Mouse (Mus musculus) midbrain, embryonic 12.5 days (tissue): ENCODE results near the gene Soga1. TPM values are rescaled to one million over a fixed set of nuclear protein-coding genes. Genes with fewer than 3 reads are reported as not detected.

ENCODE experiments used
- ATAC-seq: fragments of 200-750 bp; cut with Nextera tagmentation; 2 replicates; pipeline ENCODE4 v1.8.0; 2017; ENCODE audit warnings: low read depth, moderate TSS enrichment, moderate library complexity; ENCODE audit not compliant: low FRiP score
- H3K27ac ChIP-seq: fragments of 300-500 bp; sonication (generic); replicated peaks from 2 replicates; pipeline ENCODE4 v1.5.1; 2016; ENCODE audit warnings: mild to moderate bottlenecking
- H3K27me3 ChIP-seq: fragments of 300-500 bp; sonication (generic); 2 replicates; pipeline ENCODE4 v1.6.1; 2016; ENCODE audit warnings: mild to moderate bottlenecking
- H3K36me3 ChIP-seq: fragments of 300-500 bp; sonication (generic); 2 replicates; pipeline ENCODE4 v1.6.1; 2016
- H3K4me1 ChIP-seq: fragments of 300-500 bp; sonication (generic); 2 replicates; pipeline ENCODE4 v1.6.1; 2016
- H3K4me2 ChIP-seq: fragments of 300-500 bp; sonication (generic); replicated peaks from 2 replicates; pipeline ENCODE4 v1.6.1; 2016; ENCODE audit warnings: mild to moderate bottlenecking, moderate library complexity
- H3K4me3 ChIP-seq: fragments of 300-500 bp; sonication (generic); 2 replicates; pipeline ENCODE4 v1.5.1; 2016; ENCODE audit warnings: mild to moderate bottlenecking
- H3K9ac ChIP-seq: fragments of 300-500 bp; sonication (generic); replicated peaks from 2 replicates; pipeline ENCODE4 v1.6.1; 2016; ENCODE audit warnings: mild to moderate bottlenecking, moderate library complexity
- H3K9me3 ChIP-seq: fragments of 300-500 bp; sonication (generic); 2 replicates; pipeline ENCODE4 v1.6.1; 2016; ENCODE audit warnings: mild to moderate bottlenecking
- WGBS: fragments of 180-500 bp; shearing (Covaris S2); methylation state at CpG from one replicate; pipeline ENCODE4 v1.1.7; 2016; 5-methylcytosine and 5-hydroxymethylcytosine counted together
- polyA plus RNA-seq: library from polyadenylated mRNA; unstranded; fragments of >200 nt; fragmentation: Nextera tagmentation; extraction: Ambion mirVana; gene quantifications from 2 replicates; pipeline ENCODE4 v1.2.1, GENCODE M21; 2016

Soga1 gene
- polyA plus RNA-seq, 1 experiment from 2014 or later: 6.9 TPM

GRCm38 (mm10) chr2:157058342-157058998 is 20.6 kb downstream of the Soga1 start:
- peaks cover 26% of the 10 kb centered on the region for H3K4me1 ChIP-seq
- peak; percentile 91 for ATAC-seq
- peaks cover 43% of the 10 kb centered on the region for H3K36me3 ChIP-seq
- peak overlapping the region; percentile 46 for H3K4me2 ChIP-seq
- H3K4me3 ChIP-seq: 0 out of 2 replicates have a peak overlapping the region, but pooled peaks have one; percentile 21
- no peaks in the 10 kb centered on the region for H3K27me3 ChIP-seq
- H3K9ac ChIP-seq: peak overlapping the region; percentile 37; the same call in 1 of the 2 replicates
- WGBS: 13% methylated on average over 15 of the region's 18 CpGs
- H3K27ac ChIP-seq: peak overlapping the region; percentile 92
- no peaks in the 10 kb centered on the region for H3K9me3 ChIP-seq

GRCm38 (mm10) chr2:157057758-157058157 is 21.3 kb downstream of the Soga1 start:
- 88% methylated on average over 4 of the region's 4 CpGs for WGBS
- no peaks in the 10 kb centered on the region for H3K27me3 ChIP-seq
- ATAC-seq: no peak
- H3K4me1 ChIP-seq: peaks cover 22% of the 10 kb centered on the region
- H3K4me3 ChIP-seq: no peak overlapping the region
- H3K36me3 ChIP-seq: peaks cover 50% of the 10 kb centered on the region
- no peaks in the 10 kb centered on the region for H3K9me3 ChIP-seq
- H3K4me2 ChIP-seq: no peak overlapping the region
- peak overlapping the region; percentile 92 for H3K27ac ChIP-seq
- no peak overlapping the region for H3K9ac ChIP-seq

GRCm38 (mm10) chr2:157057186-157057585 is 21.9 kb downstream of the Soga1 start:
- Histone ChIP-seq H3K9ac (no peak overlapping the region), H3K27ac (no peak overlapping the region), H3K9me3 (no peaks in the 10 kb centered on the region), H3K36me3 (peaks cover 55% of the 10 kb centered on the region), H3K4me3 (no peak overlapping the region), H3K27me3 (no peaks in the 10 kb centered on the region), H3K4me2 (no peak overlapping the region), H3K4me1 (peaks cover 22% of the 10 kb centered on the region)
- ATAC-seq: no peak
- WGBS: 89% methylated on average over 3 of the region's 3 CpGs

- H3K36me3 ChIP-seq: peaks cover 68% of the 10 kb centered on the region
Observed at GRCm38 (mm10) chr2:157055721-157056120, 23.3 kb downstream of the Soga1 start.

GRCm38 (mm10) chr2:157054816-157055215 is 24.2 kb downstream of the Soga1 start:
- H3K27ac ChIP-seq: no peak overlapping the region
- 83% methylated on average over 5 of the region's 5 CpGs for WGBS
- peaks cover 36% of the 10 kb centered on the region for H3K4me1 ChIP-seq

More at GRCm38 (mm10) chr2:157055721-157056120, 23.3 kb downstream of the Soga1 start:
- Histone ChIP-seq H3K4me1 (peaks cover 27% of the 10 kb centered on the region), H3K9me3 (no peaks in the 10 kb centered on the region), H3K9ac (no peak overlapping the region), H3K4me2 (no peak overlapping the region), H3K4me3 (no peak overlapping the region), H3K27me3 (no peaks in the 10 kb centered on the region), H3K27ac (no peak overlapping the region)
- 90% methylated on average over 6 of the region's 6 CpGs for WGBS
- no peak for ATAC-seq

GRCm38 (mm10) chr2:157054297-157054696 is 24.8 kb downstream of the Soga1 start:
- no peak overlapping the region for H3K27ac ChIP-seq
- peaks cover 60% of the 10 kb centered on the region for H3K36me3 ChIP-seq
- 95% methylated on average over 8 of the region's 8 CpGs for WGBS

More at GRCm38 (mm10) chr2:157054816-157055215, 24.2 kb downstream of the Soga1 start:
- Histone ChIP-seq H3K36me3 (peaks cover 65% of the 10 kb centered on the region), H3K9me3 (no peaks in the 10 kb centered on the region), H3K4me2 (no peak overlapping the region), H3K27me3 (no peaks in the 10 kb centered on the region), H3K4me3 (no peak overlapping the region), H3K9ac (no peak overlapping the region)
- no peak for ATAC-seq

GRCm38 (mm10) chr2:157053787-157054186 is 25.3 kb downstream of the Soga1 start:
- 70% methylated on average over 4 of the region's 4 CpGs for WGBS
- H3K36me3 ChIP-seq: peaks cover 62% of the 10 kb centered on the region
- H3K4me1 ChIP-seq: peaks cover 36% of the 10 kb centered on the region

More at GRCm38 (mm10) chr2:157054297-157054696, 24.8 kb downstream of the Soga1 start:
- Histone ChIP-seq H3K27me3 (no peaks in the 10 kb centered on the region), H3K9ac (no peak overlapping the region), H3K4me1 (peaks cover 37% of the 10 kb centered on the region), H3K4me2 (no peak overlapping the region), H3K4me3 (no peak overlapping the region), H3K9me3 (no peaks in the 10 kb centered on the region)
- ATAC-seq: no peak

GRCm38 (mm10) chr2:157053124-157053523 is 25.9 kb downstream of the Soga1 start:
- Histone ChIP-seq H3K9me3 (no peaks in the 10 kb centered on the region), H3K36me3 (peaks cover 63% of the 10 kb centered on the region), H3K27ac (no peak overlapping the region), H3K27me3 (no peaks in the 10 kb centered on the region), H3K4me3 (no peak overlapping the region), H3K4me1 (peaks cover 34% of the 10 kb centered on the region), H3K4me2 (no peak overlapping the region), H3K9ac (no peak overlapping the region)
- 96% methylated on average over 5 of the region's 5 CpGs for WGBS
- no peak for ATAC-seq

More at GRCm38 (mm10) chr2:157053787-157054186, 25.3 kb downstream of the Soga1 start:
- Histone ChIP-seq H3K27me3 (no peaks in the 10 kb centered on the region), H3K9me3 (no peaks in the 10 kb centered on the region), H3K4me3 (no peak overlapping the region), H3K4me2 (no peak overlapping the region), H3K27ac (no peak overlapping the region), H3K9ac (no peak overlapping the region)
- ATAC-seq: no peak

GRCm38 (mm10) chr2:157052448-157052847 is 26.6 kb downstream of the Soga1 start:
- H3K36me3 ChIP-seq: peaks cover 60% of the 10 kb centered on the region

GRCm38 (mm10) chr2:157049831-157050243 is 29.2 kb downstream of the Soga1 start:
- ATAC-seq: peak; percentile 82
- Histone ChIP-seq H3K9me3 (no peaks in the 10 kb centered on the region), H3K9ac (no peak overlapping the region), H3K4me3 (no peak overlapping the region), H3K27ac (peak overlapping the region; percentile 88), H3K4me2 (peak overlapping the region; percentile 29), H3K4me1 (peaks cover 28% of the 10 kb centered on the region), H3K36me3 (peaks cover 63% of the 10 kb centered on the region), H3K27me3 (no peaks in the 10 kb centered on the region)
- WGBS: 50% methylated on average over 8 of the region's 8 CpGs

More at GRCm38 (mm10) chr2:157052448-157052847, 26.6 kb downstream of the Soga1 start:
- Histone ChIP-seq H3K9ac (no peak overlapping the region), H3K4me1 (peaks cover 28% of the 10 kb centered on the region), H3K27ac (no peak overlapping the region), H3K4me3 (no peak overlapping the region), H3K27me3 (no peaks in the 10 kb centered on the region), H3K9me3 (no peaks in the 10 kb centered on the region), H3K4me2 (no peak overlapping the region)
- no peak for ATAC-seq
- 81% methylated on average over 8 of the region's 8 CpGs for WGBS

- Histone ChIP-seq H3K27ac (peak overlapping the region; percentile 88), H3K4me2 (no peak overlapping the region), H3K4me1 (peaks cover 28% of the 10 kb centered on the region), H3K27me3 (no peaks in the 10 kb centered on the region), H3K9ac (no peak overlapping the region; the same call in 1 of the 2 replicates), H3K4me3 (no peak overlapping the region), H3K9me3 (no peaks in the 10 kb centered on the region), H3K36me3 (peaks cover 62% of the 10 kb centered on the region)
- no peak for ATAC-seq
- WGBS: 96% methylated on average over 13 of the region's 13 CpGs
Observed at GRCm38 (mm10) chr2:157048395-157049181, 30.5 kb downstream of the Soga1 start.

- Histone ChIP-seq H3K9me3 (no peaks in the 10 kb centered on the region), H3K4me3 (no peak overlapping the region), H3K4me2 (no peak overlapping the region), H3K4me1 (peaks cover 28% of the 10 kb centered on the region), H3K36me3 (peaks cover 47% of the 10 kb centered on the region), H3K27me3 (no peaks in the 10 kb centered on the region), H3K27ac (no peak overlapping the region), H3K9ac (no peak overlapping the region)
- WGBS: 92% methylated on average over 5 of the region's 5 CpGs
- no peak for ATAC-seq
Observed at GRCm38 (mm10) chr2:157046956-157047355, 32.1 kb downstream of the Soga1 start.
